In the genomic region with DNA sequence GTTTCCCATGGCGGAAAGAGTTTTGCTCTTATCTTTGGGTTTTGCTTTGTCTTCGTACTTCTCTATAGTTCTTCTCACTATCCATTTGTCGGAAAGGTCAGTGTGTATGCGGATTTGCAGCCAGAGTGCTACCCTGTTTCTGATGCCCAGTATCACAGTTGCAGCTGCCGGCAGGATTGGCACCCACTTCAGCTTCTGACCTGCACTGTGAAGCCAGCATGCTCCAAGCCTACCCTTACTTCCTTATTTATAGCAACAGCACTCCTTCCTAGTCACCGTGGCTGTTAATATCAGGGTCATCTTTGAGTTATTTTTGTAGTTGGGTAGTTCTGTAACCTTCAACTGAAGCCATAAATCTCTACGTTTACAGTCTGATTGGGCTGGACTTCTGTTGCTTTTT, we compare ENCODE assay signal across 18 mouse cellular contexts.
DNase-seq lines count a peak whose midpoint lies in the region; ATAC-seq lines count a peak whose summit lies in the region.
"Had no signal": no experiment of that assay in that cellular context is flagged by ENCODE, and none has a peak within 500 bp of the region (broad histone marks: within the 10 kb centered on the region; RNA-seq: fewer than 3 reads in every experiment).

No protein-coding gene starts in this region.

- peak; percentile 74 for DNase-seq in gastrocnemius, adult 18-20 months (ENCODE audit: low spot score)
- DNase-seq in gastrocnemius, postnatal 4 days (ENCODE audit: low spot score in 2 of 2), result no peak
- DNase-seq in gastrocnemius, postnatal 10 days, result peak; percentile 16
- DNase-seq in heart, postnatal 14 days, result peak; percentile 7 to 9
- no peak for DNase-seq in thymus, postnatal 0 days (ENCODE audit: low spot score)
- DNase-seq in urinary bladder, adult 18-20 months (ENCODE audit: low spot score in 2 of 2), result no peak
- DNase-seq: adrenal gland, postnatal 10 days; cerebellum, adult 8-10 months; cerebellum, postnatal 36 days; kidney, postnatal 25 days; lung, postnatal 4 days; midbrain, embryonic 14.5 days; retina, postnatal 1 day; right cerebral cortex, postnatal 4 days had no signal

- intact Hi-C loops in heart, postnatal 14 days (cut with DNase I), result no loop called here

- 0 out of 2 replicates have a peak, but pooled peaks have one; percentile 29 for ATAC-seq in common myeloid progenitor, adult 5-6 weeks (replicated peaks; ENCODE audit: low read depth, poor library complexity, severe bottlenecking)
- ATAC-seq: forebrain, embryonic 15.5 days; hindbrain, postnatal 0 days; intestine, postnatal 0 days had no signal

Comparison
In these comparisons a context has a peak if more than half of its experiments do, and no peak if none do; other contexts are left out.
1. DNase-seq: peak in gastrocnemius, adult 18-20 months (single experiment), gastrocnemius, postnatal 10 days (single experiment) and heart, postnatal 14 days (2 of 2); none in gastrocnemius, postnatal 4 days (0 of 2), thymus, postnatal 0 days (single experiment) and urinary bladder, adult 18-20 months (0 of 2).